Mouse (Mus musculus): ENCODE measurements around the gene Kpna6. TPM values are rescaled to one million over a fixed set of nuclear protein-coding genes. Genes with fewer than 3 reads are reported as not detected.

The Kpna6 gene
- total RNA-seq, 2 experiments from 2014 or later: 91.5 to 96.8 TPM

GRCm38 (mm10) chr4:129650359-129650758 lies 22.2 kb downstream of the Kpna6 start:
- no peak for DNase-seq (ENCODE audit: extremely low spot score in 1 of 2, low spot score in 1 of 2)

- no peak for DNase-seq (ENCODE audit: extremely low spot score in 1 of 2, low spot score in 1 of 2)
These were observed 23.9 kb downstream of the Kpna6 start for GRCm38 (mm10) chr4:129648656-129649055.

GRCm38 (mm10) chr4:129645204-129645603 lies 27.4 kb downstream of the Kpna6 start:
- DNase-seq (ENCODE audit: extremely low spot score in 1 of 2, low spot score in 1 of 2): no peak

- DNase-seq (ENCODE audit: extremely low spot score in 1 of 2, low spot score in 1 of 2): no peak
These were observed 30.8 kb downstream of the Kpna6 start for GRCm38 (mm10) chr4:129641756-129642155.

GRCm38 (mm10) chr4:129640638-129641467 lies 31.7 kb downstream of the Kpna6 start, which contains the start of gene Txlna:
Txlna (minus strand) TSS chr4:129641065.
- peak; percentile 90 to 96 for DNase-seq (ENCODE audit: extremely low spot score in 1 of 2, low spot score in 1 of 2)

GRCm38 (mm10) chr4:129640101-129640637 lies 32.4 kb downstream of the Kpna6 start:
- DNase-seq (ENCODE audit: extremely low spot score in 1 of 2, low spot score in 1 of 2): no peak

- no peak for DNase-seq (ENCODE audit: extremely low spot score in 1 of 2, low spot score in 1 of 2)
These were observed 33.3 kb downstream of the Kpna6 start for GRCm38 (mm10) chr4:129639221-129639620.

- DNase-seq (ENCODE audit: extremely low spot score in 1 of 2, low spot score in 1 of 2): no peak
These were observed 38.7 kb downstream of the Kpna6 start for GRCm38 (mm10) chr4:129633852-129634251.

GRCm38 (mm10) chr4:129631867-129632266 lies 40.7 kb downstream of the Kpna6 start:
- DNase-seq (ENCODE audit: extremely low spot score in 1 of 2, low spot score in 1 of 2): no peak

GRCm38 (mm10) chr4:129630944-129631343 lies 41.6 kb downstream of the Kpna6 start:
- no peak for DNase-seq (ENCODE audit: extremely low spot score in 1 of 2, low spot score in 1 of 2)

GRCm38 (mm10) chr4:129626035-129626434 lies 46.5 kb downstream of the Kpna6 start:
- DNase-seq (ENCODE audit: extremely low spot score in 1 of 2, low spot score in 1 of 2): no peak

- DNase-seq (ENCODE audit: extremely low spot score in 1 of 2, low spot score in 1 of 2): no peak
These were observed 47.1 kb downstream of the Kpna6 start for GRCm38 (mm10) chr4:129625496-129625895.

- peak in 1 of 2 experiments; percentile 54 for DNase-seq (ENCODE audit: extremely low spot score in 1 of 2, low spot score in 1 of 2)
These were observed 47.6 kb downstream of the Kpna6 start for GRCm38 (mm10) chr4:129625029-129625370.

GRCm38 (mm10) chr4:129624281-129625028 lies 48.1 kb downstream of the Kpna6 start:
- DNase-seq (ENCODE audit: extremely low spot score in 1 of 2, low spot score in 1 of 2): peak; percentile 66 to 70

GRCm38 (mm10) chr4:129623681-129624091 lies 48.9 kb downstream of the Kpna6 start, which contains the start of gene Ccdc28b:
Ccdc28b (minus strand) TSS chr4:129623947.
- DNase-seq (ENCODE audit: extremely low spot score in 1 of 2, low spot score in 1 of 2): peak in 1 of 2 experiments; percentile 42

- no peak for DNase-seq (ENCODE audit: extremely low spot score in 1 of 2, low spot score in 1 of 2)
These were observed 49.6 kb downstream of the Kpna6 start for GRCm38 (mm10) chr4:129622803-129623535.

- DNase-seq (ENCODE audit: extremely low spot score in 1 of 2, low spot score in 1 of 2): no peak
These were observed 50.3 kb downstream of the Kpna6 start for GRCm38 (mm10) chr4:129622120-129622802.

GRCm38 (mm10) chr4:129621283-129621841 lies 51.2 kb downstream of the Kpna6 start:
- no peak for DNase-seq (ENCODE audit: extremely low spot score in 1 of 2, low spot score in 1 of 2)

GRCm38 (mm10) chr4:129620419-129621282 lies 51.9 kb downstream of the Kpna6 start:
- DNase-seq (ENCODE audit: extremely low spot score in 1 of 2, low spot score in 1 of 2): no peak

Measured in layer of hippocampus, postnatal 25 days (tissue).